Mouse (Mus musculus) lung, postnatal 0 days (tissue): Measurements from ENCODE around the gene Traf3.

Source experiments
- CTCF ChIP-seq: IDR thresholded peaks from 2 replicates; pipeline ENCODE4 v1.5.1; 2016; ENCODE audit warnings: antibody characterized with exemption, mild to moderate bottlenecking
- EP300 ChIP-seq: IDR thresholded peaks from 2 replicates; pipeline ENCODE4 v1.6.1; 2016; ENCODE audit warnings: antibody characterized with exemption, mild to moderate bottlenecking, control low read depth

- TF ChIP-seq EP300 (no peak), CTCF (no peak)
These were observed 45.1 kb upstream of the Traf3 start for GRCm38 (mm10) chr12:111120976-111121645.
